ENCODE assay signal across 8 mouse cellular contexts in the genomic region with DNA sequence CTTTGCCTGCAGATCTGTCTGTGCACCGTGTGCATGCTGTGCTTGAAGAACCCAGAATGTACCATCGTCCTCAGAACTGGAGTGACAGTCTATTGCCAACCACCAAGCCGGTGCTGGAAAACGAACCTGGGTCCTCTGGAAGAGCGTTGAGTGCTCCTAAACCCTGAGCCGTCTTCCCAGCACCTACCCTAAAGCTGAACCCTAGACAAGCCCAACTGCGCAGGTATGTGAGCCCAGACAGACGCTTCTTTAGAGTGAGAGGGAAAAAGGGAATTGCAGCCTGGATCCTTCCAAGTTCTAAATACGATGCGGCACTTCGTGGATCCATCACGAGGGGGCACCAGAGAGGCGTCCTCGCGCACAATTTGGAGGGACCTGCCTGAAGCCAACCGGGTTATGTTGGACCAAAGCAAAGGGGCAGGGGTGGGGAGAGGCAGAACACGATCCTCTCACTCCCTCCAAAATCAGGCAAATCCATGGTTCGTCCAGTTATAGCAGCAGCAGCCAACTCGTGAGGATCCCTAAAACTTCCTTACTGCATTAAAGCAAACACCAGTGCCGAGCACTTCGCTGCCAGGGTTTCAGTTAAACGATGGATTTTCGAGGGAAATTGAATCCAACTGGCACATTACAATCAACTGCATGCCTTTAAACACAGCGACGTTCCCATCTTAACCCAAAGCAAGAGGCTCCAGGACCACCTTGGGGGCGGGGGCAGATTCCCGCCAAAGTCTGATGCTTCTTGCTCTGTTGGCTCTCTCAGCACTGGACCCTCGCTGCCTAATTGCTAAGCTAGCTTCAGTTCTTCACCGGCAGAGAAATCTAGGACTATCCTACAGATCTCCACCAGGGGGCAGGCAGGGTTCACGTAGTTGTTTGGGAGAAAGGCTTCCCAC.
A peak's percentile ranks its signal among the peaks of the same experiment; 100 is the strongest.
DNase-seq lines count a peak whose midpoint lies in the region; ATAC-seq and TF ChIP-seq lines count a peak whose summit lies in the region.

No protein-coding gene starts in this region.

- TF ChIP-seq CTCF in gastrocnemius, adult 2 months (IDR thresholded peaks at IDR 0.05) = peak; percentile 84
- TF ChIP-seq CTCF in hindbrain, postnatal 0 days (IDR thresholded peaks at IDR 0.05; ENCODE audit: low read depth) = peak; percentile 92
- peak; percentile 82 for TF ChIP-seq CTCF in left cerebral cortex, adult 2 months (IDR thresholded peaks at IDR 0.05)

- H3K4me1 ChIP-seq in hindbrain, postnatal 0 days (ENCODE audit: insufficient read depth, low read length) = no peaks in the 10 kb centered on the region

- H3K4me3 ChIP-seq in gastrocnemius, adult 2 months = peak overlapping the region; percentile 67
- H3K4me3 ChIP-seq in hindbrain, postnatal 0 days (ENCODE audit: low read length) = peak overlapping the region; percentile 33
- H3K4me3 ChIP-seq in left cerebral cortex, adult 2 months = peak overlapping the region; percentile 44

- intact Hi-C loops in gastrocnemius, adult 2 months (cut with DNase I) = loop anchor here (1.0 to 5.0 kb wide), 3 partner anchors 57 to 413 kb away; no protein-coding TSS in a partner anchor
- intact Hi-C loops in left cerebral cortex, adult 2 months (cut with DNase I) = loop anchor here (1.0 to 5.0 kb wide), 4 partner anchors 57 to 412 kb away; no protein-coding TSS in a partner anchor

- H3K27ac ChIP-seq in gastrocnemius, adult 2 months = no peak overlapping the region
- H3K27ac ChIP-seq in hindbrain, postnatal 0 days = 0 out of 2 replicates have a peak overlapping the region, but pooled peaks have one; percentile 3
- H3K27ac ChIP-seq in left cerebral cortex, adult 2 months = peak overlapping the region; percentile 20; the same call in 1 of the 2 replicates

- peak overlapping the region; percentile 34 for H3K9ac ChIP-seq in hindbrain, postnatal 0 days (replicated peaks; ENCODE audit: low read length)

- peak overlapping the region; percentile 80 for H3K4me2 ChIP-seq in hindbrain, postnatal 0 days (ENCODE audit: low read depth, low read length)

- peaks cover 9% of the 10 kb centered on the region; the same call in 1 of the 2 replicates for H3K9me3 ChIP-seq in hindbrain, postnatal 0 days (ENCODE audit: low read length)

- peak; percentile 92 for DNase-seq in R1 (ENCODE audit: low read depth, low spot score)
- DNase-seq in cerebellum, postnatal 14 days = peak; percentile 96 to 97
- peak; percentile 83 for DNase-seq in gastrocnemius, adult 2 months
- DNase-seq in hindbrain, postnatal 0 days (ENCODE audit: low spot score) = peak; percentile 95
- DNase-seq in left cerebral cortex, adult 2 months (ENCODE audit: extremely low spot score in 1 of 2, low spot score in 2 of 2) = peak; percentile 88 to 94
- peak; percentile 96 to 98 for DNase-seq in right cerebral cortex, adult 2 months (ENCODE audit: low spot score in 2 of 2)
- DNase-seq in urinary bladder, postnatal 14 days (ENCODE audit: low spot score) = peak; percentile 88

- 11% methylated on average over 30 of the region's 30 CpGs for WGBS in hindbrain, postnatal 0 days

- H3K27me3 ChIP-seq in hindbrain, postnatal 0 days (ENCODE audit: insufficient read depth, low read length) = no peaks in the 10 kb centered on the region

- H3K36me3 ChIP-seq in hindbrain, postnatal 0 days (ENCODE audit: insufficient read depth, low read length) = no peaks in the 10 kb centered on the region

- peak; percentile 84 for ATAC-seq in hindbrain, postnatal 0 days
- ATAC-seq in megakaryocyte, adult 5-6 weeks (ENCODE audit: poor library complexity, severe bottlenecking) = peak; percentile 88
